Mouse (Mus musculus) neural tube, embryonic 15.5 days (tissue): Measurements from ENCODE around the gene Togaram1. TPM values are rescaled to one million over a fixed set of nuclear protein-coding genes. Genes with fewer than 3 reads are reported as not detected.

Experiments used
- ATAC-seq: fragments of 200-750 bp; cut with Nextera tagmentation; 2 replicates; pipeline ENCODE4 v1.8.0; 2017; ENCODE audit warnings: mild to moderate bottlenecking, moderate TSS enrichment, moderate library complexity; ENCODE audit not compliant: low FRiP score
- H3K27ac ChIP-seq: fragments of 300-500 bp; sonication (generic); replicated peaks from 2 replicates; pipeline ENCODE4 v1.5.1; 2015; ENCODE audit warnings: mild to moderate bottlenecking, inconsistent platforms
- H3K27me3 ChIP-seq: fragments of 300-500 bp; sonication (generic); replicated peaks from 2 replicates; pipeline ENCODE4 v1.6.1; 2015; ENCODE audit warnings: inconsistent platforms
- H3K36me3 ChIP-seq: fragments of 300-500 bp; sonication (generic); 2 replicates; pipeline ENCODE4 v1.6.1; 2015; ENCODE audit warnings: inconsistent platforms
- H3K4me1 ChIP-seq: fragments of 300-500 bp; sonication (generic); 2 replicates; pipeline ENCODE4 v1.6.1; 2015; ENCODE audit warnings: inconsistent platforms
- H3K4me2 ChIP-seq: fragments of 300-500 bp; sonication (generic); 2 replicates; pipeline ENCODE4 v1.6.1; 2015; ENCODE audit warnings: inconsistent platforms, mild to moderate bottlenecking, moderate library complexity
- H3K4me3 ChIP-seq: fragments of 300-500 bp; sonication (generic); replicated peaks from 2 replicates; pipeline ENCODE4 v1.5.1; 2015; ENCODE audit warnings: mild to moderate bottlenecking, inconsistent platforms
- H3K9ac ChIP-seq: fragments of 300-500 bp; sonication (generic); replicated peaks from 2 replicates; pipeline ENCODE4 v1.6.1; 2015; ENCODE audit warnings: mild to moderate bottlenecking, inconsistent platforms
- H3K9me3 ChIP-seq: fragments of 300-500 bp; sonication (generic); replicated peaks from 2 replicates; pipeline ENCODE4 v1.6.1; 2016; ENCODE audit warnings: inconsistent platforms
- WGBS: fragments of 180-500 bp; shearing (Covaris S2); methylation state at CpG from one replicate; pipeline ENCODE4 v1.1.7; 2015; ENCODE audit warnings: mixed read lengths; 5-methylcytosine and 5-hydroxymethylcytosine counted together
- polyA plus RNA-seq: library from polyadenylated mRNA; unstranded; fragments of >200 nt; fragmentation: Nextera tagmentation; extraction: Ambion mirVana; gene quantifications from 2 replicates; pipeline ENCODE4 v1.2.1, GENCODE M21; 2015

Togaram1 gene
- polyA plus RNA-seq, result 21.2 and 23.4 TPM in 2 replicates

DNA sequence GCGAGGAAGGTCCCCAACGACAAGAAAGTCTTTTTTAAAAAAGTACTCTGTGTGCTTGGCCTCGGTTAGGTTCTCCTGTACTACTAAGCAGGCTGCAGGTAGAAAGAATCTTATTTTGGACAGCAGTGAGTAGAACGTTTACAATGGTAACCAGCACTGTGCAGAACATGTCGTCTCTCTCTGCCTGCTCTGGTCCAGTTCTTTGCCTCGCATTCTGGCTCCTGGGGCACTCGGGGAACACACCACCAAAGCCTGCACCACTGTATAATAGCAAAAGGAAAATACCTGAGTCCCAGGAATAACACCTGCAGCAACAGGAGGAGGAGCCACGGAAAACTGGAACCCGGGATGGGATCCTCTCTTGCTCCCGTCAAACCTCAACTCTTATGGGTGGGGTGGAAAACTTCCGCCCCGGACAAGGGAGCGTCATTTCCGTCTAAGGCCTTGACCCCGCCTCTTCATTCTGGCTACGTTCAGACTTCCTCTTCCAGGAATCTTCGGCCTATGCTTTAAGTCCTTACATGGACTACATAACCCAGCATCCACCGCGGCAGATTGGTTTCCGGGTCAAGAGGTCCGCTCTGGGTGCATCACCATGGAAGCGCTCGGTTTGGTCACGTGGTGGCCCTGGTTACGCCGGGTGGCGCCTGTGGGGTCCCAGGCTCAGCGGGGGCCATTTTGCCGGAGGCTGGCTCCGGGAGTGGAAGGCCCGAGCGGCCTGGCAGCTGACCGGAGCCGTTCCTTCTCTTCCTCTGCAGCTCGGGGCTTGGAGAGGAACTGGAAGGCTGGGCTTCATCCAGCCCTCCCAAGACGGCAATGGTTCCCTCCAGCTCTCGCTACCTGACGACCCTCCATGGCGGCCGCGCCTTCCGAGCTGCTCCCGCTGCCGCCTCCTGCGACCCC is at the start of gene Togaram1, which contains the start of gene Klhl28:
Gene Togaram1 (plus strand): TSS at position 681 of the 903 bp plus-strand sequence.
Gene Klhl28 (minus strand): TSS at position 411 of the 903 bp plus-strand sequence.
- peak within 1 kb of the TSS; percentile 70 for H3K4me3 ChIP-seq
- H3K4me2 ChIP-seq, result peak within 1 kb of the TSS; percentile 95
- WGBS, result under 1% methylated on average over 45 of the region's 45 CpGs
- peak within 1 kb of the TSS; percentile 91 for H3K27ac ChIP-seq
- no peaks in the 10 kb centered on the region for H3K9me3 ChIP-seq
- H3K27me3 ChIP-seq, result no peaks in the 10 kb centered on the region
- H3K4me1 ChIP-seq, result peaks cover 44% of the 10 kb centered on the region
- H3K9ac ChIP-seq, result peak within 1 kb of the TSS; percentile 69
- peak; percentile 99 for ATAC-seq
- no peaks in the 10 kb centered on the region for H3K36me3 ChIP-seq

DNA sequence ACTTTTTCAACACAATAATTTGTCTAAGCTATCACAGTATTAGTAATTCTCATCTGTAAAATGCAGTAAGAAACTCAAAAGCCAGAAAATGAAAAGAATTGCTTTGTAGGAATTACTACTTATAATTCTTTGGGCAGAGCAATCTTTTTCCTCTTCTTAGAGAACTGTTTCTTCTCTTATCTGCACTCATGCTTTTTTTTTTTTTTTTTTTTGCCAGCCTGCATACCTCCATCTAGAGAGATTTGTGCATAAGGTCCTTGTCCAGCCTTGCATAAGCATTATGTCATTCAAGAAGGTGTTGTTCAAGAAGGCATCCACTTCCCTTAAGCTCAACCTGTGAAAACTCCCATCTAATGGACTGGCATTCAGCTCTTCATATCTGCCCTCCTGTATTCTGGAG is 48.9 kb upstream of the Togaram1 start:
- no peak overlapping the region; the same call in 1 of the 2 replicates for H3K9ac ChIP-seq
- no peaks in the 10 kb centered on the region for H3K9me3 ChIP-seq
- 0 out of 2 replicates have a peak, but pooled peaks cover 2% of the 10 kb centered on the region for H3K27me3 ChIP-seq
- ATAC-seq, result no peak
- peaks cover 11% of the 10 kb centered on the region; the same call in 1 of the 2 replicates for H3K4me1 ChIP-seq
- H3K27ac ChIP-seq, result no peak overlapping the region
- H3K4me2 ChIP-seq, result peak overlapping the region; percentile 70; the same call in 1 of the 2 replicates
- H3K36me3 ChIP-seq, result peaks cover 4% of the 10 kb centered on the region; the same call in 1 of the 2 replicates
- H3K4me3 ChIP-seq, result no peak overlapping the region

DNA sequence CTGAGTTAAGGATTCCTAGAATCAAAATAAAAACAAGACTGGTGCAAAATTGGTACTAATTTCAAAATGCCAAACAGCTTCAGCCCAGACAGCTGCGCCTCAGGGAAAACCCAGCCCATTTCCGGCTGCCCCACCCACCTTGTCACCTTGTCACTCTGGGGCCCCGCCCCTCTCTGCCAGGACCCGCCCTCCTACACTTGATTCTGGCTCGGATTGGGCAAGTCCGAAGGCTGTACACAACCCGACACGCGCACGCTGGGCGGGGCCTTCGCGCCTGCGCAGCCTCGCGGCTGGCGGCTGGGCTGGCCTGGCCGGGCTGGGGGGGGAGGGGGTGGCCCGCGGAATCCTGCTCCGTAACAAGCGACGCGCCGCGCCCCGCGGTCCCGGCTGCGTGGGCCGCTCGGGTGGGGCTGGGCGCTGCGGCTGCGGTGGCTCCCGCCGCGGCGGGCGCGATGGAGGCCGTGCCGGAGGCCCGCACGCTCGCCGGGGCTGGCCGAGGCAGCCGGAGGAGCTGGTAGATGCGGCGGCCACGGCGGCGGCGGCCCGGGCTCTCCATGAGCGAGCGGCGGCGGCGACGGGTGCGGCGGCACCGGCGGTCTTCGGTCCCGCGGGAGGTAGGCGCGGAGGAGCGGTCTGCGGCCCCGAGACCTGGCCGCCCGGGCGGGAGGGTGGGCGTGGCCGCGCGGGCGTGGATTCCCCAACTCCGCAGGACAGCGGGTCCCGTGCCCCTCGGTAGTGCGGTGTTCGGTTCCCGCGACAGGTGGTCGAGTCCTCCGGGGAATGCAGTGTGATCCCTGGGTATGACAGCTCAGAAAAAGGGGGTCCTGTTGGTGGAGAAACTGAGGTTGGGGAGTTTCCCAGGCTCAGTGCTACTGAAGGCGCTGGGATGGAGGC is 47.8 kb upstream of the Togaram1 start, which contains the start of gene Gm527:
Gene Gm527 (plus strand): TSS at position 329 of the 894 bp plus-strand sequence.
- Histone ChIP-seq H3K27me3 (0 out of 2 replicates have a peak, but pooled peaks cover 2% of the 10 kb centered on the region), H3K9me3 (no peaks in the 10 kb centered on the region), H3K4me2 (peak within 1 kb of the TSS; percentile 70), H3K4me3 (peak within 1 kb of the TSS; percentile 85), H3K4me1 (peaks cover 11% of the 10 kb centered on the region; the same call in 1 of the 2 replicates), H3K36me3 (peaks cover 12% of the 10 kb centered on the region), H3K27ac (peak within 1 kb of the TSS; percentile 84), H3K9ac (peak within 1 kb of the TSS; percentile 81)
- under 1% methylated on average over 76 of the region's 93 CpGs for WGBS
- ATAC-seq, result peak; percentile 100

DNA sequence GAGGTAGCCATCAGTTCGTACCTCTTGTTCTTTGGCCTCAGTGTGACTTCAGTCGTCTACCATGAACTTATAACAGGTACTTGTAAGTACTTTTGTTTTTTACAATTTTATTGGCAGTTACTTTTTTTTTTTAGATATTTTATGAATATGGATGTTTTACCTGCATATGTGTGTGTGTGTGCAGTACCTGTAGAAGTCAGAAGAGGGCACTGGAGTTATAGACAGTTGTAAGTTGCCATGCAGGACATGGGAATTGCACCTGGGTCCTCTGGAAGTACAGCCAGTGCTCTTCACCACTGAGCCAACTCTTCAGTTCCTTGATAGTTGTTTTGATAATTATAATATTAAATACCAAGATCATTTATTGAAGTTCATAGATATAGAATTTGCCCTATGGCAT is 28.1 kb upstream of the Togaram1 start:
- 93% methylated on average over 2 of the region's 2 CpGs for WGBS
- no peak for ATAC-seq
- H3K4me1 ChIP-seq, result no peaks in the 10 kb centered on the region
- H3K4me3 ChIP-seq, result no peak overlapping the region
- H3K9me3 ChIP-seq, result no peaks in the 10 kb centered on the region
- peaks cover 4% of the 10 kb centered on the region for H3K36me3 ChIP-seq
- H3K4me2 ChIP-seq, result no peak overlapping the region
- H3K27ac ChIP-seq, result no peak overlapping the region
- H3K9ac ChIP-seq, result no peak overlapping the region
- no peaks in the 10 kb centered on the region for H3K27me3 ChIP-seq

DNA sequence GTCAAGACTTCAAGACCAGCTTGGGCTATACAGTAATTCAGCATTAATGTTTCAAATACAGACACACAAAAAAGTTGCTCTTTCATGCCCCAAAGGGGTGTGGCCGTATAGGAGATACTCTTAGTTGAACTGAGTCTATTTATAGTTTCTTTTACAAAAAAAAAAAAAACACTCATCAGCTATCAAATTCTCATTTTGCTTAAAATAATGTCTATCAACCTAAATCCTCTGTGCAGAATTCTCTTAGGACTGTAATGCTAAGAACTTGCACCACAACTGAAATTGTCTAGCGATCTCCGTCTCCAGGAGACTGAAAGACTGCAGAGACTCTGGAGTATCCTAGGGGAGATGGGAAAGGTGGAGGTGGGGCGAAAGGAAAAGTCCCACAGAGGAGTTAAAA is 1.0 kb upstream of the Togaram1 start:
- Histone ChIP-seq H3K4me3 (peak overlapping the region; percentile 70), H3K4me2 (peak overlapping the region; percentile 85), H3K9ac (peak overlapping the region; percentile 56), H3K27ac (peak overlapping the region; percentile 75), H3K9me3 (no peaks in the 10 kb centered on the region), H3K36me3 (no peaks in the 10 kb centered on the region), H3K4me1 (peaks cover 37% of the 10 kb centered on the region), H3K27me3 (no peaks in the 10 kb centered on the region)
- WGBS, result 26% methylated on average over 4 of the region's 4 CpGs
- no peak for ATAC-seq

DNA sequence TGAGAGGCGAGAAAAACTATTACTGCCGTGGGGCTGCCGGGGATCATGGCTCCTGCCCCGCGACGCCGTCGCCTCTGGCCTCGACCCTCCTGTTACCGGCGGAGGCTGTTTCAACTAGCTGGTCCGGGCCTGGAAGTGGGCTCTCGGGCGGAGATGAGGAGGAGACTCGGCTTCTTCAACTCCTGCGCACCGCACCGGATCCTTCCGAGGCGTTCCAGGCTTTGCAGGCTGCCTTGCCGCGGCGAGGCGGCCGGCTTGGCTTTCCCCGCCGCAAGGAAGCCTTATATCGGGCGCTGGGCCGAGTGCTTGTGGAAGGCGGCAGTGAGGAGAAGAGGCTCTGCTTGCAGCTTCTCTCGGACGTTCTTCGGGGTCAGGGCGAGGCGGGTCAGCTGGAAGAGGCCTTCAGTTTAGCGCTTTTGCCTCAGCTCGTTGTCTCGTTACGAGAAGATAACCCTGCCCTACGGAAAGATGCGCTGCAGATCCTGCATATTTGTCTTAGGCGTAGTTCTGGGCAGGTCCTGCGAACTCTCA is 562 bp downstream of the Togaram1 start:
- H3K4me2 ChIP-seq, result peak overlapping the region; percentile 95
- no peaks in the 10 kb centered on the region for H3K36me3 ChIP-seq
- H3K9me3 ChIP-seq, result no peaks in the 10 kb centered on the region
- peak; percentile 48 for ATAC-seq
- peaks cover 52% of the 10 kb centered on the region for H3K4me1 ChIP-seq
- H3K9ac ChIP-seq, result peak overlapping the region; percentile 69
- H3K4me3 ChIP-seq, result peak overlapping the region; percentile 70
- peak overlapping the region; percentile 91 for H3K27ac ChIP-seq
- H3K27me3 ChIP-seq, result no peaks in the 10 kb centered on the region
- WGBS, result under 1% methylated on average over 44 of the region's 44 CpGs

DNA sequence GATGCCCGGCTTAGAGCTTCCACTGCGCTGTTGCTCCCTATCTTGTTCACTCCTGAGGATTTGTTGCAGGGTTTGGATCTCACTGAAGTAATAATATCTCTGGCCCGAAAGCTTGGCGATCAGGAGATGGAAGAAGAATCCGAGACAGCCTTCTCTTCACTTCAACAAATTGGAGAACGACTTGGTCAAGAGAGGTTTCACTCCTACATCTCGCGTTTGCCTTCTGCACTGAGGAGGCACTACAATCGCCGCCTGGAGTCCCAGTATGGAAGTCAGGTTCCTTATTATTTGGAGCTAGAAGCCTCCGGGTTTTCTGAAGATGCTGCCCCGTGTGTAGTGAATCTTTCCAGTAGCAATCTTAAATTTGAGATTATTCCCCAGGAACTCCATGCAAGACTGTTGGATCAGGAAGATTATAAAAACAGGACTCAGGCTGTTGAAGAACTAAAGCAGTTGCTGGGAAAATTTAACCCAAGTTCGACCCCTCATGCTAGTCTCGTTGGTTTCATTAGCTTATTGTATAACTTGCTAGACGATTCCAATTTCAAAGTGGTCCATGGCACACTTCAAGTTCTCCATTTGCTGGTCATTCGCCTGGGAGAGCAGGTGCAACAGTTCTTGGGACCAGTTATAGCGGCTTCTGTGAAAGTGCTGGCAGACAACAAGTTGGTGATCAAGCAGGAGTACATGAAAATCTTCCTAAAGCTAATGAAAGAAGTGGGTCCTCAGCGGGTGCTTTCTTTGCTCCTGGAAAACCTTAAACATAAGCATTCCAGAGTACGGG is 1.2 kb downstream of the Togaram1 start:
- Histone ChIP-seq H3K27ac (peak overlapping the region; percentile 91), H3K27me3 (no peaks in the 10 kb centered on the region), H3K4me3 (peak overlapping the region; percentile 70), H3K36me3 (no peaks in the 10 kb centered on the region), H3K4me1 (peaks cover 57% of the 10 kb centered on the region), H3K9ac (peak overlapping the region; percentile 69), H3K9me3 (no peaks in the 10 kb centered on the region), H3K4me2 (peak overlapping the region; percentile 95)
- no peak for ATAC-seq
- 4% methylated on average over 19 of the region's 19 CpGs for WGBS

DNA sequence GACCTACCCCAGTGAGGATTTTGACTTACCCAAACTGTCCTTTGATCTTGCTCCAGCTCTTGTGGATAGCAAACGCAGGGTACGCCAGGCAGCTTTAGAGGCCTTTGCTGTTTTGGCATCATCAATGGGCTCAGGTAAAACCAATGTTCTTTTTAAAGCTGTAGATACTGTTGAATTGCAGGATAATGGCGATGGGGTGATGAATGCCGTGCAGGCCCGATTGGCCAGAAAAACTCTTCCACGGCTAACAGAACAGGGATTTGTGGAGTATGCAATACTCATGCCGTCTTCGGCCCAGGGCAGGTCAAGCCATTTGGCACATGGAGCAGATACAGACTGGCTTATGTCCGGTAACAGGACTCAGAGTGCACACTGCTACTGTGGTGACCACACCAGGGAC is 1.9 kb downstream of the Togaram1 start:
- Histone ChIP-seq H3K9me3 (no peaks in the 10 kb centered on the region), H3K4me1 (peaks cover 62% of the 10 kb centered on the region), H3K4me2 (peak overlapping the region; percentile 95), H3K4me3 (peak overlapping the region; percentile 70), H3K27me3 (no peaks in the 10 kb centered on the region), H3K36me3 (no peaks in the 10 kb centered on the region), H3K27ac (no peak overlapping the region), H3K9ac (peak overlapping the region; percentile 69)
- WGBS, result 1% methylated on average over 9 of the region's 9 CpGs
- no peak for ATAC-seq

DNA sequence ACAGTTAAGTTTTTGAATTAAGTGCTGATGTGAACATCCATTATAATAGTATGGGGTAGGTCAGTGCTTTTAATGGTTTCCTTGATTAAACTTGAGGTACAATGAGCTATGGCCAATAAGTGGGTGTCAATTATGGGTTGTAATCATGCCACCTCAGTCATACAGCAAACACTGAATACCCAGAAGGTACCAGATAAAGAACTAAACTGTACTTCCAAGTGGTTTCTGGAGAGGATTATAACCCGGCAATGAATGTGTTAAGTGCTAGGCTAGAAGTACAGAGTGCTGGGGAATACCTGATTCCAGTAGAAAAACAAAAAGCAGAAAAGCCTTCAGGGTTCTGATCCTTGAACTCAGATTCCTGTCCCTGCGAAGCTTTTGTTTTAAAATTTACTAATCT is 2.5 kb downstream of the Togaram1 start:
- H3K4me2 ChIP-seq, result peak overlapping the region; percentile 95
- H3K9me3 ChIP-seq, result no peaks in the 10 kb centered on the region
- no peak for ATAC-seq
- no peaks in the 10 kb centered on the region for H3K27me3 ChIP-seq
- H3K27ac ChIP-seq, result no peak overlapping the region
- H3K4me1 ChIP-seq, result peaks cover 62% of the 10 kb centered on the region
- peak overlapping the region; percentile 70 for H3K4me3 ChIP-seq
- 3% methylated on average over 2 of the region's 2 CpGs for WGBS
- H3K36me3 ChIP-seq, result no peaks in the 10 kb centered on the region
- peak overlapping the region; percentile 69 for H3K9ac ChIP-seq

DNA sequence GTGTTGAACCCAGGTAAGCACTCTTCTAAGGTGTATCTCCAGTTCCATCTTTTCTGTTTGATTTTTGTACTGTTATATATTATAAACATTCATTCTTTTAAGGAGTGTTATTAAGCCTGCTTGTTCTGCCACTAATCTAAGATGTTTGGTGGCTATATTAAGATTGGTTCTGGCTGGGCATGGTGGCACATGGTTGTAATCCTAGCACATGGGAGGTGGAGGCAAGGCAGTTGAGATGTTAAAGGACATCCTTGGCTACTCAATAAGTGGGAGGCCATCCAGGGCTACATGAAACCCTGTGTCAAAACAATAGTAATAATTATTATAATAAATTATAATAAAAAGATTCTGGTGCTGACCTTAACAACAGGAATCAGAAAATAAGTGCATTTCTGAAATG is 5.8 kb downstream of the Togaram1 start:
- no peak overlapping the region for H3K4me3 ChIP-seq
- H3K4me1 ChIP-seq, result peaks cover 56% of the 10 kb centered on the region
- no peak for ATAC-seq

More for the DNA sequence above, 5.8 kb downstream of the Togaram1 start:
- Histone ChIP-seq H3K27ac (no peak overlapping the region), H3K27me3 (no peaks in the 10 kb centered on the region), H3K4me2 (peak overlapping the region; percentile 60), H3K9me3 (no peaks in the 10 kb centered on the region), H3K36me3 (no peaks in the 10 kb centered on the region), H3K9ac (no peak overlapping the region)
